Mouse (Mus musculus) spleen, adult 2 months (tissue): ENCODE measurements around the gene P4hb.

Source experiments
- CTCF ChIP-seq: fragments of 200-500 bp; IDR thresholded peaks from 2 replicates; pipeline ENCODE4 v1.5.1; 2011; ENCODE audit warnings: mild to moderate bottlenecking, inconsistent platforms; ENCODE audit not compliant: insufficient read depth, insufficient read length, insufficient replicate concordance; ENCODE audit errors: extremely low read depth
- POLR2A ChIP-seq: fragments of 200-500 bp; IDR thresholded peaks from 2 replicates; pipeline ENCODE4 v1.6.1; 2011; ENCODE audit warnings: low read depth, low read length, inconsistent platforms

DNA sequence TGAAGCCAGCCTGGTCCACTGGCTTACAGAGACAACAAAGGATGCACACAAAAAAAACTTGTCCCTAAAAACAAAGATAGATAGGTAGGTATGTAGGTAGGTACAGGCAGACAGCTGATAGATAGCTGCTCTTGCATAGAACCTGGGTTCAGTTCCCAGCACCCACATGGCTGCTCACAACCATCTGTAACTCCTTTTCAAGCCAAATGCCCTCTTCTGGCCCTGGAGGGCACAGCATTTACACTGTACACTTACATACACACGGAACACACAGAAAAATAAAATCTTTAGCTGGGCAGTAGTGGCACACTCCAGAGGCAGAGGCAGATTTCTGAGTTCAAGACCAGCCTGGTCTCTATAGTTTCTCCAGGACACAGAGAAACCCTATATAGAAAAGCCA is 10.9 kb upstream of the P4hb start:
- TF ChIP-seq CTCF: no peak
- no peak for TF ChIP-seq POLR2A
